Mouse (Mus musculus) adrenal gland, postnatal 4 days (tissue): ENCODE data around the gene Klhl15. TPM values are rescaled to one million over a fixed set of nuclear protein-coding genes. Genes with fewer than 3 reads are reported as not detected.
"Not testable (repeated sequence)": the region's sequence is repeated elsewhere in the genome, so short reads cannot be mapped to it uniquely, and the experiment has no call there.

ENCODE experiments used
- DNase-seq, 2 experiments: peaks; one replicate each; pipeline ENCODE4 v3.0.0; 2021 to 2022; ENCODE audit warnings: low spot score in 2 of 2, mixed read lengths in 2 of 2
- long read RNA-seq, 2 experiments: library from polyadenylated mRNA; stranded (forward); transcript quantifications; one replicate each; pipeline ENCODE4 v2.0.0; 2021
- microRNA-seq: library from miRNA; unstranded; fragments of <30 nt; microRNA quantifications from one replicate; pipeline ENCODE4 v1.2.0, GENCODE M21; 2021
- total RNA-seq, 2 experiments: library from RNA; stranded (reverse); gene quantifications; 2 replicates each; pipeline ENCODE4 v1.2.3; 2021

The Klhl15 gene
- total RNA-seq, result 10 to 100 TPM; 24.6 to 25.7 TPM
- long read RNA-seq, experiment 1, partial matches to known transcripts, result 0 of 7 reads
- long read RNA-seq, experiment 1, other reads (novel, unspliced or antisense), result 6 of 7 reads
- long read RNA-seq, experiment 2, partial matches to known transcripts, result 3 of 7 reads
- long read RNA-seq, experiment 2, other reads (novel, unspliced or antisense), result 2 of 7 reads

- peak; percentile 63 to 68 for DNase-seq
These were observed at the start of gene Klhl15 for GRCm38 (mm10) chrX:94234532-94235189. Gene Klhl15 (plus strand): TSS chrX:94234599.

- DNase-seq, result no peak
These were observed 49.2 kb upstream of the Klhl15 start for GRCm38 (mm10) chrX:94185156-94185555.

GRCm38 (mm10) chrX:94193901-94194300, 40.5 kb upstream of the Klhl15 start:
- not testable (repeated sequence) for DNase-seq

- DNase-seq, result no peak
These were observed 36.6 kb upstream of the Klhl15 start for GRCm38 (mm10) chrX:94197789-94198188.

- DNase-seq, result no peak
These were observed 22.2 kb upstream of the Klhl15 start for GRCm38 (mm10) chrX:94212264-94212596.

GRCm38 (mm10) chrX:94212597-94213321, 21.6 kb upstream of the Klhl15 start, which contains the start of gene Eif2s3x:
Gene Eif2s3x (minus strand): TSS chrX:94212862.
- DNase-seq, result peak; percentile 59 to 79

- no peak for DNase-seq
These were observed 21.0 kb upstream of the Klhl15 start for GRCm38 (mm10) chrX:94213384-94213783.

- no peak for DNase-seq
These were observed 967 bp upstream of the Klhl15 start for GRCm38 (mm10) chrX:94233432-94233831.

GRCm38 (mm10) chrX:94233936-94234531, 365 bp upstream of the Klhl15 start:
- no peak for DNase-seq

- DNase-seq, result no peak
These were observed 774 bp downstream of the Klhl15 start for GRCm38 (mm10) chrX:94235190-94235555.

- no peak for DNase-seq
These were observed 1.2 kb downstream of the Klhl15 start for GRCm38 (mm10) chrX:94235601-94236000.

GRCm38 (mm10) chrX:94288923-94289322, 54.5 kb downstream of the Klhl15 start:
- no peak for DNase-seq

GRCm38 (mm10) chrX:94302928-94303327, 68.5 kb downstream of the Klhl15 start:
- DNase-seq, result no peak

GRCm38 (mm10) chrX:94321036-94321902, 86.9 kb downstream of the Klhl15 start:
- DNase-seq, result no peak

Small RNA genes within 50 kb of the gene (microRNA-seq; reads per million reads assigned to microRNA genes)
- not detected for gene Mir7673

Other genes starting within 250 kb of the Klhl15 start
- gene Zfx, start 110.9 kb upstream of the Klhl15 start, total RNA-seq, result 10 to 100 TPM; 43.2 to 47.0 TPM
- gene Eif2s3x, start 21.7 kb upstream of the Klhl15 start, total RNA-seq, result 100 to 1,000 TPM; 124 to 178 TPM
- not detected for gene Fam90a1b, start 132.2 kb downstream of the Klhl15 start, total RNA-seq
- 10 to 100 TPM; 46.3 to 54.9 TPM for gene Apoo, start 132.5 kb downstream of the Klhl15 start, total RNA-seq